Mouse (Mus musculus): ENCODE data around the gene Thap7.

- TF ChIP-seq CTCF (conservative IDR thresholded peaks at IDR 0.05; ENCODE audit: low read length) (no peak), POU5F1 (IDR thresholded peaks at IDR 0.05; ENCODE audit: borderline replicate concordance, low read length) (no peak)
These were observed 44.4 kb downstream of the Thap7 start for GRCm38 (mm10) chr16:17486505-17486904.
